Mouse (Mus musculus) layer of hippocampus, adult 9-10 months (tissue): ENCODE results near the gene Gm3476.
"Not testable (repeated sequence)": the region's sequence is repeated elsewhere in the genome, so short reads cannot be mapped to it uniquely, and the experiment has no call there.

Experiments used
- DNase-seq: peaks from one replicate; pipeline ENCODE4 v3.0.0; 2022; ENCODE audit warnings: low spot score

Gene Gm3476

DNA sequence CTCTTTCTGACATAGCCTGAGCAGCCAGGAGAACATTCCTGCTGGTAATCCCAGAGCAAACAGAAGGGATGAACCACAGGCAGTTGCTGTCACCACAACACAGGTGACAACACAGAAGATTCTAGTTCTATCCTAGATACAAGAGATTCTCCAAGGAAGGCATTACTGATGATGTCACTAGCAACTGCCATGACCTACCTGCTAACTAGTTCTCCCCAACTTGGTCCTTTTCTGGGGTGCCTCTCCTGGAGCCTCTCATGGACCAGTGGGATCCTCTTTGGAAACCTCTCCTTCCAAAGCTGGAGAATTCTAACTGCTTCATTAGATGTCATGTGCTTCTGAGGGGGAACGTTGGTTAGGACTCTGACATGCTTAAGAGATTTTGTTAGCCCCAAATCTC lies at the start of gene Gm3476:
Gm3476 (minus strand) TSS at position 101 of the 400 bp plus-strand sequence.
- DNase-seq: not testable (repeated sequence)

DNA sequence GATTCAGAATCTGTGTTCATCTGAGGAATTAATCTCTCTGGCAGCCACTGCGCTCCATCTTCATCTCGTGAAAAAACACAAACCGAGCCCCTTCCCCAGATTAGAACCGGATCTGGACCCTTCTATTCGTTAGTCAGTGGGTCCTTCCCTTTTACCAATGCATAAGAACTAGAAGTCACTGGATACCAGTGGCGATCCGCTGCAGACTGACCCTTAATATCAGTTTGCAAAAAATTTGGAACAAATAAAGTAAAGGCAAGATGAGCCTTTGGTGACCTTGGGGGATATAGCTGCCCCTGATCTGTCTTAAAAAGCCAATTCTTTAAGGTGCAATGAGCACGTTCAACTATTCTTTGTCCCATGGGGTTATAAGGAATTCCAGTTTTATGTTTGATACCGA lies 37.9 kb upstream of the Gm3476 start:
- not testable (repeated sequence) for DNase-seq

DNA sequence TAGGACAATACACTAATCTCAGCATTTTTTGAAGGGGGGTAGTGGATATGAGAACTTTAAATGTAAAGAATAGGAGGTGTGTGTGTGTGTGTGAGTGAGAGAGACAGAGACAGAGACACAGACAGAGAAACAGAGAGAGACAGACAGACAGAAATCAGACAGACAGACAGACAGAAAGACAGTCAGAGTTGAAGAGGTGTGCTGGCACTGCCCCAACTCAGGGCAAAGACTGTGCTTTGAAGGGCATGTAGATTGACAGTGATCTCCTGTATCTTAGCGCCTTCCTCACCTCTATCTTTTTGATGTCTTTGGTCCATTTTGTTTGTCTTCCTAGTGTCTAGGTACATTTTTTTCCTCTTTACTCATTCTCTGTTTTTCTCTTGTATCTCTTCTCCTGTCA lies 35.5 kb upstream of the Gm3476 start:
- DNase-seq: not testable (repeated sequence)

DNA sequence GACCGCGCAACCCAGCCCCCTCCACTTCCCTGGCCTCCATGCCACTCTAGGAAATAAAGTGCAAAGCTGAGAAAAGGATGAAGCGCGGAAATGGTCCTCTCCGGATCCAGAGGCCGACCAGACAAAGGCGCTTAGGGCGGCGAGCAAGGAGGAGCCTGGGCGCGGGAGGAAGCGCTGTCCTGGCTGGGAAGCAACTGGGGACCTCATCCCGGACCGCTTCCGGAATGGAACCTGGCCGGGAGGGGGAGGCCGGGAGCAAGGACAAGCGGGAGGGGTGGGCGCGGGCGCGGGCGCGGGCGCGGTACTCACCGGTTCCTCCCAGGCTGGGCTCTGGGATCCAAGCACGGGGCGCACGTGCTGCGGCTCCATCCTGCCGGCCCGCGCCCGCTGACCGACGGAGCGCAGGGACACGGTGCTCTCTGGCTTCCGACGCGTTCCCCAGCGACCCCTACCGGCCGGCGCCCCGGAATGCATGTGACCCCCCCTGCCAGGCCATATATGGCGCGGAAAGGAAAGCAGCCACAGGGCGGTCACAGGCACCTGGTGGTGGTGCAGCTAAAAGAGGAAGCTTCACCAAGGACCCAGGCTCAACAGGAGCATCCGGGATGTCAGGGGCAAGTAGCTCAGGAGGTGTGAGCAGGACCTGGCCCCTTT lies 17.2 kb downstream of the Gm3476 start, which contains the start of gene Gm3468:
Gm3468 (minus strand) TSS at position 394 of the 654 bp plus-strand sequence.
- DNase-seq: not testable (repeated sequence)

DNA sequence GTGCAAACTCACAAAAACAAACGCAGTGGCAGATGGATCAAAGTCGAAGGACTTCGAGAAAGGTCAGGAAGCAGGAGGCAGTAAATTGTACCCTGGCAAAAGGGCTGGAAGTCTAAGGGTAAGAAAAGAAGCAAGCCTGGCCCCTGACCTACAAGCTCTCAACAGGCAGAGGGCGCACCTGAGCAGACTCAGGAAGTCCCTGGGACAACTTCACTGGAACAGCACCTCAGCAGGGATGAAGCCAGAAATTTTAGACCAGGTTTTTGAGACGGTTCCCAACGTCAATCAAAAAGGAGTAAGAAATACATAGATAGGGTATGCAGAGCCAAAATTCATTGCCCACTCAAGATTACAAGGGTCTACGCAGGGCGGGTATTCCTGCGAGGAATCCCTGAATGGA lies 18.1 kb downstream of the Gm3476 start:
- DNase-seq: not testable (repeated sequence)

GRCm38 (mm10) chr14:6093842-6094241 lies 31.8 kb downstream of the Gm3476 start, which contains the start of gene Gm8206:
Gene Gm8206, minus strand, starts transcription at chr14:6093942.
- DNase-seq: not testable (repeated sequence)

DNA sequence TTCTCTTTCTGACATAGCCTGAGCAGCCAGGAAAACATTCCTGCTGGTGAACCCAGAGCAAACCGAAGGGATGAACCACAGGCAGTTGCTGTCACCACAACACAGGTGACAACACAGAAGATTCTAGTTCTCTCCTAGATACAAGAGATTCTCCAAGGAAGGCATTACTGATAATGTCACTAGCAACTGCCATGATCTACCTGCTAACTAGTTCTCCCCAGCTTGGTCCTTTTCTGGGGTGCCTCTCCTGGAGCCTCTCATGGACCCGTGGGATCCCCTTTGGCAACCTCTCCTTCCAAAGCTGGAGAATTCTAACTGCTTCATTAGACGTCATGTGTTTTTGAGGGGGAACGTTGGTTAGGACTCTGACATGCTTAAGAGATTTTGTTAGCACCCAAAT lies 67.4 kb downstream of the Gm3476 start, which contains the start of gene Gm6337:
Gm6337 (minus strand) TSS at position 101 of the 400 bp plus-strand sequence.
- not testable (repeated sequence) for DNase-seq
